Mouse (Mus musculus): ENCODE measurements at regions not wholly inside any gene's neighbourhood (a gene's known extent, or its start where the extent isn't known, plus 50 kb on each side); places are given as distances from the start of the nearest gene placed in this dataset.

DNA sequence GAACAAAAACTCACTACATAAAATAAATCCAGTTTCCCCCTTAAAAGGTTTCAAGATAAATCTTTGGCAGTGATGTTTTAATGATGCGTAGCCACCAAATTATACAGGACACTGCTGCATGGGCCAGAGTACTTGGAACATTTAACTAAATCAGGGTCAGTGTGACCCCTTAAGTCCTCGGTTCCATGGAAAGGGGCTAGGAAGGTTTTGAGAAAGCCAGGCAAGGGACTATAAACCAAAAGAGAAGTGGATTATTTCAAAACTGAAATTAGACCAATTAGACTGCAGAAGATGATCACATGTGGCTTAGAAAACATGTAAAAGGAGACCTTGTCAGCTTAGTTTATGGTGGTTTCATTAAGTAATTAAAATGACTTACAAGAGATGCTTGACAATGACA, 276.6 kb upstream of the N6amt1 start:
- TF ChIP-seq POLR2A (IDR thresholded peaks at IDR 0.05; ENCODE audit: insufficient read length, low read depth) (no peak), MAX (IDR thresholded peaks at IDR 0.05; ENCODE audit: low read depth) (no peak), POLR2AphosphoS2 (IDR thresholded peaks at IDR 0.05; ENCODE audit: insufficient read length, low read depth) (no peak), TCF12 (IDR thresholded peaks at IDR 0.05; ENCODE audit: insufficient read depth, poor library complexity, severe bottlenecking) (no peak), SRF (IDR thresholded peaks at IDR 0.05; ENCODE audit: control insufficient read depth, insufficient read length, low read depth) (no peak), TCF3 (IDR thresholded peaks at IDR 0.05; ENCODE audit: insufficient read length, low read depth) (no peak), E2F4 (IDR thresholded peaks at IDR 0.05; ENCODE audit: insufficient read depth) (no peak), MYOG (IDR thresholded peaks at IDR 0.05; ENCODE audit: control insufficient read depth in 1 of 3, insufficient read depth in 1 of 3, insufficient read length in 2 of 3, low read depth in 2 of 3) (no peak), REST (IDR thresholded peaks at IDR 0.05; ENCODE audit: insufficient read depth, insufficient read length) (no peak), USF1 (IDR thresholded peaks at IDR 0.05; ENCODE audit: low read depth) (no peak), CEBPB (IDR thresholded peaks at IDR 0.05; ENCODE audit: insufficient read depth, poor library complexity, severe bottlenecking) (no peak), MYOD1 (IDR thresholded peaks at IDR 0.05; ENCODE audit: control insufficient read depth in 1 of 3, insufficient read length in 2 of 3, low read depth in 2 of 3) (no peak)

All from myocyte (in vitro differentiated cells).